Mouse (Mus musculus) spleen, postnatal 14 days (tissue): ENCODE measurements around the gene Tnmd.

Experiments
- DNase-seq, 2 experiments: peaks; one replicate each; pipeline ENCODE4 v3.0.0; 2021 to 2022; ENCODE audit warnings: low spot score in 2 of 2

Gene Tnmd

DNA sequence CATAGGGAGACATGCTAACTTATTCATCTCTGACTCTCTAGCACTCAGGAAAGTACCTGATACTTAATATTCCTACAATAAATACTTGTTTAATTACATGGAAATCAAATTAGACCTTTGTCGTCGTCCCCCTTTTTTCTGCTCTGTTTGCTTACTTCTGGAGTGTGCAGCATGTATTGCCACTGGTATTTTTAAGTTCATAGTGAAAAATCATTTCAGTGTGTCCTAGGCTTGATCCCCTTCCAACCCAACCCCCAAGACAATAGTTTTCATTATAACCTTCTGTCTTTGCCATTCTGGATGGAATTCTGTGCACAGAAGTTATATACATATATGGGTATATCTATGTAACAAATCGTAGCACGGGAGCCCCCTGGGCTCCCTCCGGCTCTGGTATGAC lies at the start of gene Tnmd:
Gene Tnmd (plus strand): TSS at position 301 of the 400 bp plus-strand sequence.
- no peak for DNase-seq

DNA sequence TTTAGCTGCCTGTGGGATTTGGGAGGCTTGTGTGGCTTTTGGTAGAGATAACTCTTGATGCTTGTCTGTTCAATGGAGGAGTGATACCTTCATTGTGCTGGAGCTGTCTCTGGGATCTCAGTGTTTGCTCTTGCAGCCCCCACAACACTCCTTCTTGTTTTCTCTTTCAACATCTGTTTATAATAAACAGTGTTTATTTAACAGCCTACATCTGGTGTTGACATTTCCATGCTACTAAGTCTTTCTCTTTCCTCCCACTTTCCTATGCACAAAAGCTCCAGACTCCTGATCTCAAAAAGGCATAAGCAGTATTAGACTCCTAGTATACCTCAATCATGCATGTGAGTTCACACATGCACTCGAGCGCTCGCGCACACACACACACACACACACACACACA lies 2.9 kb downstream of the Tnmd start:
- no peak for DNase-seq

GRCm38 (mm10) chrX:133869743-133870142 lies 19.0 kb downstream of the Tnmd start:
- DNase-seq, result no peak

DNA sequence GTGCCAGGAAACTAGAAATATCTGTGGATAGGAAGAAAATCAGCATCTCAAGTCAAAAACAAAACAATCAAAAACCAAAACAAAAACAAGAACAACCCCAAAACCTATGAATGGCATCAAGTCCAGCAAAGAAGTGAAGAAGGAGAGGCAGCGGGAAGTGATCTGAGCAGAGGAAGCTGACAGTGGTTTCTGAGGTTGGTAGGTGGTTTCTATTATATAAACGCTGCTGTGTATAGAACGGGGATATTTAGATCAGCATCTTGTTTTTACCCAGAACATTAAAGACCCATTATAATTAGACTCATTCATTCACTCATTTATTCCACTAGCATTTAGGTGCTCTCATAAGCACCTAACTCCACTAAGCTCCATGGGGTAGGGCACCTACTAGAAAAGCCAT lies 36.5 kb downstream of the Tnmd start:
- DNase-seq, result no peak

DNA sequence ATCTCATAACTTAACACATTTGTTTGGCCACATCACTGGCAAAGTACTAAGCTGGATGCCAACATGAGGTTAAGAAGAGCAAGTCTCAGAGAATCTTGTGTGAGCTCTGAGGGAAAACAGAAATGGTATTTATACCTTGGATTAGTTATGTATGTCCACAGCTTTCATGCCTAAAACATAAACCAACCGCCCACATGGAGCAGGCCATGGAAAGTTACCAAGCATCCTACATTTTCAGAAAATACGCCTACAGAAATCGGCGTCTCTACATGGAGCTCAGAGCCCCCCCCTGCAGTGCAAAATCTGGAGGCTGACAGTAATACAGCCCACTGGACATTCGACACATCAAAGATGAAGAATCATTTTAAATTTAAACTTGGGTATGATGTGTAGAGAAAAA lies 37.3 kb downstream of the Tnmd start:
- DNase-seq, result no peak

DNA sequence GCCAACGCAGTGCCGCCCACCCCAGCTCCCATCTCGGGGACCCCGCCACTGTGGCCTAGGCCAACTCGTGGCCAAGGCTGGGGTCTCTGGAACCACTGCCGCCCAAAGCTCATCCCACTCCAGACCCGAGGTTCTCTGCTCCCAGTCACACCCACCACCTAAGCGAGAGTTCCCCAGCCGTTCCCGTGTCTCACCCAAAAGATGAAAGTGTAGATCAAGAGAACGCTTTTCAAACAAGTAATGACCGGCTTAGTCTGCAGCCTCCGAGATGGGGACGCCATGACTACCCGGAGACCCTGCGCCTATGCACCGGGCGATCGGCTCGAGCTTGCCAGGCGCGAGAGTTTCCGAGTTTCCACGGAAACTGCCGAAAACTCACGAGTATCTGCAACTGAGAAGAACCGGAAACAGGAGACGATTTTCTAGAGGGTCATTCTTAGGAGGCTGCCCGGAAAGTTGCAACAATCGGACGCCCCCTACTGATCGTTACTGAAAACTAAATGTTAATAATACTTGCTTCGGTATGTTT lies 47.3 kb downstream of the Tnmd start, which contains the start of gene Tspan6:
Gene Tspan6 (minus strand): TSS at position 416 of the 529 bp plus-strand sequence.
- peak; percentile 32 to 40 for DNase-seq

DNA sequence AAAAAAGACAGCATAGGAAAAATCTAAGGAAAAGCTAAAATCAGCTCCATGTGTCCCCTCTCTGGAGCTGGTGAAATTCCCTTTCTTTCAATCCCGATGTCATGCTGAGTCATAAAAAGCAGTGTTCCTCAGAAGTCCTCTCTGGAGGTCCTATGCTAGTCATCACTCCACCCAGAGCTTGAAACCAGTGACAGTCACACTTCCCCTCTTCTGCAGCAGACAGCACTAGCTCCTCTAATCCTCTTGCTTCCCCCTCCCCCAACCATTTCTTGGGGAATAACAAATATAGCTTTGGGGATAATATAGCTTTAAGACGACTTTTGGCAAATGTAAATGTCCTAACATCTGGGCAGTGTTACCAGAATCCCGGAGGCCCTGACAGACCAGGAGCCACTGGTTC lies 57.5 kb downstream of the Tnmd start, which contains the start of gene Srpx2:
Gene Srpx2 (plus strand): TSS at position 166 of the 400 bp plus-strand sequence.
- DNase-seq, result no peak

GRCm38 (mm10) chrX:133911397-133912103 lies 60.8 kb downstream of the Tnmd start:
- no peak for DNase-seq

- no peak for DNase-seq
Measured at GRCm38 (mm10) chrX:133913006-133913405, 62.2 kb downstream of the Tnmd start.

DNA sequence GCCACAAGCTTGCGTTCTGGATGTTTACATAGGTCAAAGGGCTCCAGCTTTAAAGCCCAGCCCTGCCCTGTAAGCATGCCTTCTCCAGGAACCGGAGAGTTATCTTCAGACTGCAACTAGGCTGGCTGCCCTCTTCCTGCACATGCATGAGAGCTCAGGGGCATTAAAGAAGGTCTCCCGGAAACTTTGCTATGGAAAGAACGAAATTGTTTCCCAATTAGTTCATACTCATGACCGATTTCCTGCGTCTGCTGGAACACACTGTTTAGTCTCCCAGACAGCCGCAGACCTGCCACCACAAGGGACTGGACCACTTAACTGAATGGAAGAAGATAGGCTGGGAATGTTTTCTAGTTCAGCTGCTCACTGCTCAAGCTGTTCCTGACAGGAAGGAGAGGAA lies 63.4 kb downstream of the Tnmd start:
- DNase-seq, result no peak
